Mouse (Mus musculus): ENCODE results near the gene Fam133b.

DNA sequence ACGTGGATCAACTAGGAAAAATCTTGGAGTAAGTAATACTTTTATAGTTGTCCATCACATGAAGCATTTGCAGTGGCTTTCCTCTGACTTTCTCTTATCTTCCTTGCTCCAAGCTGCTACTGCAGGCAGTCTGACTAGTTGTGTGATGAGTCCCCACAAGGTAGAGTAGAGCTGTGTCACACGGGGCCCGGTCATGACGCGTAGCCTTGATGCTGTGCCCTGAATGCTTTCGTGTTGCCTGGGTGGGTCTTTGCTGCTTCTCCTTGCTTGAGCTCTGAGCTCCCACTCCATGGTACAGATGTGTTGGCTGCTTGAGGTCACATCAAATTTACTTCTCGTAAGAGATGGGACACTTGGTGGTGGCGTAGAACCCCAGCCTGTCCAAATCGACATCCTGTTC is 28.2 kb upstream of the Fam133b start:
- TF ChIP-seq CTCF (IDR thresholded peaks at IDR 0.05) (no peak), EP300 (IDR thresholded peaks at IDR 0.05) (no peak)
